Mouse (Mus musculus): ENCODE results near the gene Pibf1.

Gene Pibf1

GRCm38 (mm10) chr14:99099267-99099966 lies at the start of gene Pibf1, which contains the start of gene Dis3:
Pibf1 (plus strand) TSS chr14:99099424.
Dis3 (minus strand) TSS chr14:99099770.
- peak; percentile 100 for DNase-seq

DNA sequence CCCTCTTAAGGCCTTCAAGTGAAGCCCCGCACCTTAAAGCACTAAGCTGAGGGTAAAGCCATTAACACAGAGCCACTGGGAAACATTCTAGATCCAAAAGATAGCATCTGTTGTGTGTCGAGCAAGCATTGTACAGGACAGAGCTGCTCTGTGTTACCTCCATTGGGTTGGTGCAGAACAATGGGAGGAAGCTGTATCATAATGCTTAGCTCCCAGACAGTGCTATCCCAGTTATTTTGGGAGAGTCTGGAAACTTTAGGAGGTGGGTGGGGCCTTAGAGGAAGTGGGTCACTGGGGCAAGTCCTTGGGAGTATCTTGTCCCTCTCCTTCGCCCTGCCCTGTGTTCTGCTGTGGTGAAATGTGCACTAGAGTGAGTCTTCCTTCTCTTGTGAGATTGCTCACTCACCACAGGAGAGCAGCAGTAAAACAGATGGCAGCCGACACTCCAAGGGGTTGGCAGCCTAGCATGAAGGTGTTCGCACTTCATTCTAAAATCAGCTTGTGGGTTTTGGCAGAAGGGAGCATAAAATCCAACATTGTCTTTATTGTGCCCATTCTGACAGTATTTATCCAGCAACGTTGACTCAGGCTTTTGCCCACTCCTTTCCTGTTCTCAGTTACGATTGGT lies 40.2 kb upstream of the Pibf1 start:
- no peak for DNase-seq

DNA sequence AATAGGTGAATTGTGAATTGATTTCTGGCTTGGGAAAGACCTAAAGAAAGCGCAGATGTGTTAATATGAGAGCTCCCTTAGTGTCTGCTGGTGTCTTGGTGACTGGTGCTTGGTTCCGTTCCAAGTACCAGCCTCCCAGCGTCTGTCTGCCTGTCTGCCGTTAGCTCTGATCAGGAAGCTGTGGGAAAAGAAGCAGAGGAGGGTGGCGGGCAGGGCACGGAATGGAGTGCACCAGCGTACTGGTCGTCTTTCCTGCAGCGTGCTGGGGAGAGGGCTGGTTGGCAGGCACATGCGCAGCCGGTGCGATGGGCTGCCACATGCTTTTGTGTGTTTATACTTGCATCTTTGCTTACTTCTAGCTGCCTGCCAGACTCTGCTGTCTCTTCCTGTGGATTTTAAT lies 38.6 kb upstream of the Pibf1 start:
- no peak for DNase-seq

GRCm38 (mm10) chr14:99063091-99063490 lies 36.1 kb upstream of the Pibf1 start:
- DNase-seq: no peak

GRCm38 (mm10) chr14:99071146-99071545 lies 28.1 kb upstream of the Pibf1 start:
- DNase-seq: no peak

GRCm38 (mm10) chr14:99088947-99089346 lies 10.3 kb upstream of the Pibf1 start:
- DNase-seq: no peak

- DNase-seq: no peak
These were observed 853 bp downstream of the Pibf1 start for GRCm38 (mm10) chr14:99099967-99100587.

DNA sequence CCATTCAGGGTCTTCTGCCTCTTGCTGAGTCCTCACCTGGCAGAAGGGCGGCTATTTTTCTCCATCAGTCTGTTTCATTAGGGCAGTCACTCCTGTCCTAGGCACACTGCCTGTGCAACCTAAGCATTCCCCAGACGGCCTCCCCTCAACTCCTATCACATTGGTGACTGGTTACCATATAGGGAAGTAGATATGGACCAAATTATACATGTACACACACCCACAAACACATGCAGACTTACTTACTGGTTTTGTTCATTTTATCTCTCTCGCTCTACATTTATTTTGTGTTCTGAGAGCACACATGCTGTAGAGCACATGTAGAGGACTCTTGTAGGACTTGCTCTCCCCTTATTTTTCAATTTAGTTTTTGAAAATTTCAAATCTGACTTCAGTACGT lies 3.8 kb downstream of the Pibf1 start:
- DNase-seq: no peak

DNA sequence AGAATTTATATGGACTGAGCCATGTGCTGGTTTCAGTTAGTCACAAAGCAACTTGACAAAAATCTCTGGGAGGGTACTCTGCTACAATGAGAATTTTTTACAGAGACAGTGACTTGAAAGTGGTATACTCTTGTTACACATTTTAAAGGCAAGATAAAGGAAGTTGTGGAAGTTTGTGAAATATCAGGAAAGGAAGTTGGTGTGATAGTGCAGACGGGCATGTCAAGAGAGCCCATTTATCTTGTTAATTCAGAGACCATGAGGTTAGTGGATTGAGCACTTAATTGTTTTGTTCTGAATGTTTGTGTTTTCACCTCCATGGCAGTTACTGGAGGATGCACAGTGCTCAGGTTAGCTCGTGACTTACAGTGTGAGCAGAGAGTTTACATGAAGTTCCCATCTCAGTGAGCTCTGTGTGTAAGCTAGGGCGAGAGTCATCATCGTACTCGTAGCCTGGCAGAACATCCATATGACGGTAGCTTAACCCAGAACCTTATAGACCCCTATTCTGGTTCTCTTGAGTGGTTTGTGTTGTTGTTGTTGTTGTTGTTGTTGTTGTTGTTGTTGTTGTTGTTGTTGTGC lies 5.4 kb downstream of the Pibf1 start:
- no peak for DNase-seq

- no peak for DNase-seq
These were observed 7.4 kb downstream of the Pibf1 start for GRCm38 (mm10) chr14:99106671-99107070.

GRCm38 (mm10) chr14:99107631-99108187 lies 8.5 kb downstream of the Pibf1 start:
- no peak for DNase-seq

- no peak for DNase-seq
These were observed 9.5 kb downstream of the Pibf1 start for GRCm38 (mm10) chr14:99108762-99109161.

DNA sequence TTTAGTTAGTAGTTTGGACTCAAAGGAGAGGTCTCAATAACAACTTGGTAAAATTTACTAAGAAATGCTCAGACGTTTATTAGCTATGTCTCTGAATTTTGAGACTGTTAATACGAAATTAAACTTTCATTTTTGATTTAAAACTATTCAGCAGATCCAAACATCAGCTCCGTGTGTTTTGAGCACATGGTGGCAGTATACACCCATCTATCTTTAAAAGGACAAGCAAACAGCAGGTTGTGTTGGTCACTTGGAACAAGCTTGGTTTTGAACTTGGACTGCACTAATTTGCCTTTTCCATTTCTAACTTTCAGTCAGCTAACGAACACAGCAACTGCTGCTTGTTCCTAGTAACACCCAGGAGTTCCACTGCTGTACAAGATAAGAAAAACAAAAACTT lies 18.4 kb downstream of the Pibf1 start:
- DNase-seq: no peak

GRCm38 (mm10) chr14:99121584-99122339 lies 22.5 kb downstream of the Pibf1 start:
- DNase-seq: no peak

DNA sequence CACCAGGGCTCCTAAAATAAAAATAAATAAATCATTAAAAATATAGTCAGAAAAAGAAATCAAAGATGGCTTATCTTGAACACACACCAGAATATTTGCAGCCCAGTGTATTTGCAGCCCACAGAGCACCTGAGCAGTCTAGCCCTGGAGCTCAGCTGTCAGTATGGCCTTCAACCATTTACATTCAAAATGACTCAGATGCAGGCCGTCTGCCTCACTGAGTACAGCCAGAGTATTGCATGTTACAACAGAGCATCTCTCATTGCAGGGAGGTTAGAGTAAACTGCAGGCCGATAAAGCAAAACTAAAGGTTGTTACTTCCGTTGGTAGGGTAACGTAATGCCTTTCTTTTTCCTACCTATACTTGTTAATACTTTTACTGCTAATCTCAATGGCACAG lies 24.9 kb downstream of the Pibf1 start:
- no peak for DNase-seq

GRCm38 (mm10) chr14:99126713-99127112 lies 27.5 kb downstream of the Pibf1 start:
- DNase-seq: no peak

DNA sequence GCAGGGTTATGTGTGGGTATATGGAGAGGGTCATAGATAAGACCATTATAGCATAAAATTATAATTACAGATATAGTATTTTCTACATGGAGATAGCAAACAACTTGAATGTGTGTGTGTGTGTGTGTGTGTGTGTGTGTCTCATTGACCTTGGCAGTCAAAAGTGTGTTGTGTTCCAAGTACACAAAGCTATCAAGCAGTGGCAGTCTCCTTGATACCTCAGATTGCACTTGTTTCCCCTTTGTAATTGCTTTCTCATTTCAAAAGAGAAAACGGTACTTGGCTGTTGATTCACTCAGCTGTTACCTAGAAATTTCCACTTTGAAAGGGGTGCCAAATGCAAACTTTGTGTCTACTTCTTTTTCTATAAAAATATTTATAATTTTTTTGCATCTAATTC lies 28.3 kb downstream of the Pibf1 start:
- no peak for DNase-seq

DNA sequence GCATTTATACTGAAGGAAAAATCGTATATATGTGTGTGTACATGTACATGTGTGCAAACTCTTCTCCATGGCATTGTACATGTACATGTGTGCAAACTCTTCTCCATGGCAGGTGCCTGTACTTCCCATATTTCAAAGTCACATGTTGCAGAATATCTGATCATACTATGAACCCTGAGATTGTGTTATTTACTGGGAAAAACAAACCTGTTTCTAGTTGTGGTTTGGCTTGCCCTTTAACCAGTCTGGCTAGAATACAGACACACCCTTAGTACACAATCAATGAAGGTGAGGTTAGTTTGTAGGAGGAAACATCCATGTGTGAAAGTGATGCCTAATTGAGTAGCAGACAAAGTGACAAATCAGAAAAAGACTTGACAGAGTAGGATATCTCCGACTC lies 29.8 kb downstream of the Pibf1 start:
- no peak for DNase-seq

DNA sequence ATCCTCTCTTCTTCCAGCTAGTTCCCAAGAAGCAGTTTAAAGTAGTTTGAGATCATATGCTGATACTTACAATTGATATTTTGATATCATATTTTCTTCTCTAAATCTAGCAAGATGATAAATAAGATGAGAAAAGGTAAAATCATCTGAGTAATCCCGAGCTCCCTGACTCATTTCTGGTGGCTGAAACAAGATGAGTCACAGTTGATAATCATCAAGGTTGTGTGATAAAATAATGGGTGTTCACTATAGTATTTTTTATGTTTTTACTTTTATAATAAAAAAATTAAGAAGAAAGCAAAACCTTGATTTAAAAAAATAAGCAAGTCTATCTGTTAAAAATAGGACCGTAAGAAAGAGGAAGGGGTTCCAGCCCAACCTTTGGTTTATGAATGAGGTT lies 34.8 kb downstream of the Pibf1 start:
- DNase-seq: no peak

DNA sequence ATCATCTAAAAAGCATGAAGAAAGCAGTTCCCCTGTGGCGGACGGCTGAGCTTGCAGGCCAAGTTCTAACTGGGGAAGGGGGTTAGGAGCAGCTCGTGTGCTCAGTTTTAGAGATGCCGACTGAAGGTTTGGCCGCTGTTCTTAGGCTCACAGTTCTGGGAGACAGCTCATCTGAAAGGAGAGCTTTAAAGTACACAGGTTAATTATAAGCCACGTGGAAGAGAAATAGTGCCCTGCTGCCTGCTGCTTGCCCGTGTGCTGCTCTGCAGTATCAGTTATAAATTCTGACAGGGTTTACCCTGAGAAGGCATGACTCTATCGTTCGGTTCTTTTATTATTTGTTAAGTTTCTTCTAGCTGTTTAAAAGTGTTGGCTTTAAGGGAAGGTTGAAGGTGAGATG lies 36.5 kb downstream of the Pibf1 start:
- no peak for DNase-seq

GRCm38 (mm10) chr14:99136297-99136696 lies 37.1 kb downstream of the Pibf1 start:
- DNase-seq: no peak

DNA sequence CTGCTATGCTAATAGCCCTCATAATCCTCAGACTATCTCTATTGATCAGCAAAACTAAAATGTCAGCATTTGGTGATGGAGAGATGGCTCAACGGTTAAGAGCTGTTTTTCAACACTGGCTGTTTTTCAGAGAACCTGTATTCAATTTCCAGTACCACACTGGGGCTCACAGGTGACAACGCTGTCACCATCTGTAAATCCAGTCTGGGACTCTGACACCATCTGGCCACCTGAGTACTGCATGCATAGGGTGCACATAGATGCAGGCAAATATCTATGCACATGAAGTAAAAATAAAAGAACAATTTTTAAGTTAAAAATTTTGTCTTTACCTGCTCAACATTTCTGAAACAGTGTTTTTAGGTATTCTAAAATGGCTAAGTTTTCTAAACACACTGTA lies 40.8 kb downstream of the Pibf1 start:
- DNase-seq: no peak
